Mouse (Mus musculus): Measurements from ENCODE around the gene Man1a2. TPM values are rescaled to one million over a fixed set of nuclear protein-coding genes. Genes with fewer than 3 reads are reported as not detected.

The Man1a2 gene
- total RNA-seq, 2 experiments from 2014 or later, result 70.8 to 75.2 TPM

GRCm38 (mm10) chr3:100568443-100569390 lies 116.6 kb downstream of the Man1a2 start:
- no peak for DNase-seq (ENCODE audit: low spot score in 2 of 2)

DNA sequence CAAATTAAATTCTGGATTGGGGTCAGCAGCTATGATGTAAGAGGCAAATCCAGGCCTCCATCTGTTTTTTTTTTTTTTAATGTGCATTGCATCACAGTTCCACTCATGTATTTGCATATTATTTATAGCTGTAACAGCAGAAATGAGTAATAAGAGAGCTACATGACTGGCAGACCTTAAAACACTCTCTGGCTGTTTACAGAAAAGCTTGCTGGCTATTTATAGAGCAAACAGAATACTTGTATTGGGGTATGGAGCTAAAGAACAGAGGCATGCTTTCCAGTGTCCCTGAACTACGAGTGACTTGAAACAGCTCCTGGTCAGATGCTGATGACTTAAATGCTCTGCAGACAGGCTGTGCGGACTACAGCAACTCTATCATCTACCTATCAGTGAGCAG lies 121.7 kb downstream of the Man1a2 start:
- no peak for DNase-seq (ENCODE audit: low spot score in 2 of 2)

GRCm38 (mm10) chr3:100562455-100562854 lies 122.8 kb downstream of the Man1a2 start:
- DNase-seq (ENCODE audit: low spot score in 2 of 2), result no peak

DNA sequence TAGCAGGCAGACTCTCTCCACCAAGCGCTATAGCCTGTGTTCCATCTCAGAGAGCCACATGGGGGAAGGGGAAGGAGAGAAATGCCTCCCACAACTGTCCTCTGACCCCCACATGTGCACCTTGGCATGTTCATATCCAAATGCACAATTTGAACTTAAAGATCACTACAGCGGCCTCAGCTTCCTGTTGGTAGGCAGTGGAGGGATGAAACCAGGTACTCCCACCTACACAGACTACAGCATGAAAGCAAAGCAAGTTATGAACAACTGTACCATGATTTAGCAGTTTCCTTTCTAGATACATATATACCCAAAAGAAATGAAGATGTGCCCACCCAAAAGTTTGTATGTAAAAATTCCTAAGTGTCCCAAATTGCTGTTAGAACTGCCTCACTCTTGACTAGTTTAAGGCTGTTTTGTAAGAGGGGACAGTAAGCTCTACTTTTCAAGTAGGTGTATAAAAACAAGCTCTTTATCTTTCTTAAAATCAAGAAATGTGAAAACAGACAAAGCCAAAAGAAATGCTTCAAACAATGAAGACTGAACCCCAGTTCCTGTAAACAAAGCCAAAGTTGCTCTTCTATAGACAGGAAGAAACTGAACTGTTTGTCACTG lies 123.6 kb downstream of the Man1a2 start:
- DNase-seq (ENCODE audit: low spot score in 2 of 2), result no peak

GRCm38 (mm10) chr3:100559431-100559830 lies 125.9 kb downstream of the Man1a2 start:
- no peak for DNase-seq (ENCODE audit: low spot score in 2 of 2)

DNA sequence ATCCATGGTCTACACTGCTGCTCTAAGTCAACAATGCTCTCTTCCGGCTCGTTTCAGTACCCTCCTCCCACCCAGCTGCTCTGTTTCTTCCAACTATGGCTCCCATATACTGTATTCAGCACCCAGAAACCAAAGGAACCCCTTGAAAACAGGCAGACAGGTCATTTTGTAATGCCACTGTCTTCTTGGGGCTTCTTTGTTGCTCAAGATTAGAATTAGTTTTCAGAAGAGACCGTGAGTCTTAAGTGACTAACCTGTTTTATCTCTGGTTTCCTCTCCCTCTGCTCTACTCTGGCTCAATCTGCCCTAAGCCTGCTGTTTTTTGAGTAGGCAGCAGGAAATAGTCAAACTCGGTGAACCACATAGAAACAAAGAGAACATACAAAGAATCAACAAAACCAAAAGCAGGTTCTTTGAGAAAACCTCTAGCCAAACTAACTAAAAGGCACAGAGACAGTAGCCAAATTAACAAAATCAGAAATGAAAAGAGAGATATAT lies 127.0 kb downstream of the Man1a2 start:
- no peak for DNase-seq (ENCODE audit: low spot score in 2 of 2)

DNA sequence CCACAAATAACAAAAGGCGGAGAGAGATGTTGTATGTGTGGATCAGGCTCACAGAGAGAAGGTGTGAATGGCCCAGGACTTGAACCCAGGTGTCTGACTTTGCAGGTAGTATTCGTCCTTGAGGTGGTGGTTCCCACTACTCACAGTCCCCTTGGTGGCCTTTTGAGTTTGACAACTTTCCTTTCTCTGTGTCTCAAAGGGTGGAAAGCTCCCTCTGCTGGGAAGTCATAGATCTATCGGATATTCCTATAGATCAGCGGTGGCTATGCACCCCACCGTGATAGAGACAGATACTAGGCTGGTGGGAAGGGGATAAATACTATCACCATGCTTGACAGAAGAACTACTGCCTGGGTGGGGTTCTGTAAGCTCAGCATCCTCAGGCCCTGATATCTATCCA lies 130.5 kb downstream of the Man1a2 start:
- DNase-seq (ENCODE audit: low spot score in 2 of 2), result no peak

DNA sequence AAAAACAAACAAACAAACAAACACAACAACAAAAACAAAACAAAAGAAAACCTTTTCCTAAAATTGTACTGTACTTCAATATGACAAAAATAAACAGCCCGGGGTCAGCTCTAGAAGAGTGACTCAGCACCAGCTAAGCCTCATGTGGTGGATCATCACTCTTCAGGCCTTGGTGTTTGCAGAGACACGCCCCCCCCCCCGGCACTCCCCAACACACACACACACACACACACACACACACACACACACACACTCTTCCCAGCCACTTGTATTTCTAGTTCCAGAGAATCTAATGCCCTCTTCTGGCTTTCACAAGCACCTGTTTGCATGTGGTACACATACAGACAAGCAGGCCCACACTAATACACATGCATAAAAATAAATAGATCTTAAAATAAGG lies 133.1 kb downstream of the Man1a2 start:
- DNase-seq (ENCODE audit: low spot score in 2 of 2), result no peak

DNA sequence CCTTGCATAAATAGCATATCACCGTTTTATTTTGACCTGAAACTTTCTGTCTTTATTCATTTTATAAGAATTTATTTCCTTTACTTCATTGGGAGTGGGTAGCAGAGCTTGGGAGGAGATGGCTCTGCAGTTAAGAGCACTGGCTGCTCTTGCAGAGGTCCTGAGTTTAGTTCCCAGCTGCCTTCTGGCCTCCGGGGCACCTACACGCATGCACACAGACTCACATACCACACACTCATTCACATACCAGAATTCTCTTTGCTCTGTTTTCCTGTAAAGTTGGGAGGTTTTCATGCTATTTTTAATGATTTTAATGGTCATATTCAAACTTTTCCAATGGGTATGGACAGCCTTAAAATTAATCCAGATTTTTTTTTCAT lies 137.4 kb downstream of the Man1a2 start:
- no peak for DNase-seq (ENCODE audit: low spot score in 2 of 2)

DNA sequence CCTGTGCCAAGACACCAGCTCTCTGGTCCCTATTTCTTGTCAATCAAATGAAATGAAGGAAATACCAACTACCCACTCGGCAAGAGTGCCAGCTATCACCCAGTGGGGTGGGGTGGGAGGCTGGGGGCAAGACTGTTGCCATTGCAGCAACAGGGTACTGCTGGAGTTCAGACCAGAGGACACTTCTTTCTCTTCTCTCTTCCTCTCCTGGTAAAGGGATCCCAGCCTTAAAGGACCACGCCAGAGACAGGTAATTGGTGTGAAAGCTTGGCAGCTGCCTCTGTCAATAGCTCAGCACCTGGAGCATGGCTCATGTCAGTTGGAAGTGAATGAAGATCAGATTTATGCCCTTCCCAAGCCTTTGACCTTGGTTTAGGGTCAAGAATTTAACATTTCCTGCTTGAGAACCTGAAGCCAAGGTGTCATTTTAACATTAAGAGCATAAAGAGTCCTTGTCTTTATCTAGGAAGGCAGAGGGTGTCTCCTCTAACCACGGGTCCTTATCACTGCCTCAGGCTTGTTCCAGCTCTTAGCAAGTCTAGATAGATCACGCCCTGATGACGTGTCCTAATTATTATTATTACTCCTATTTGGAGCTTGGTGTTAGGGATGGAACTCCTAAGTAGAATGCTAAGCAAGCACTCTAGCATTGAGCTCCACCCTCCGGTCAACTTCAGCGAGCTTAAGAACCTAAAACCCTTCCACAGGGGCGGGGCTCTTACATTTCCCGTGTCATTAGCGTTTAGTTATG lies 138.0 kb downstream of the Man1a2 start:
- DNase-seq (ENCODE audit: low spot score in 2 of 2), result no peak

- no peak for DNase-seq (ENCODE audit: low spot score in 2 of 2)
Measured at GRCm38 (mm10) chr3:100536686-100537085, 148.6 kb downstream of the Man1a2 start.

DNA sequence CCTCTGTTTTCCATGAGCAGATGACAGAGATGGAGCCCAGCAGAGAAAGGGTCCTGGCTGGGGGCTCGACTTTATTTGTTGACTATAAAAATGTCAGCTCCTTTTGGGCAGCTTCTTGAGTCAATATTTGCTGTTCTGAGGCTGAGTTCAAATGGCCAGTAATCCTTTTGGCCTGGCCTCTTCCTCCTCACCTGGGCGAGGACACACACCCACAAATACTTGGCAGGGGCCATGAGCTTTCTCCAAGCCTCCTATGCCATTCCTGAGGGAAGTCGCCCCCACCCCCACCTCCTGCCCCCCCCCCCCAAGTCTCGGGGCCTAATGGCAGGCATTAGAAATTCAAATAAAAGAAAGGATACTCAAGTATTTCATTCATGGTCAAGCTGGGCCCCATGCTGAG lies 149.4 kb downstream of the Man1a2 start:
- DNase-seq (ENCODE audit: low spot score in 2 of 2), result no peak

DNA sequence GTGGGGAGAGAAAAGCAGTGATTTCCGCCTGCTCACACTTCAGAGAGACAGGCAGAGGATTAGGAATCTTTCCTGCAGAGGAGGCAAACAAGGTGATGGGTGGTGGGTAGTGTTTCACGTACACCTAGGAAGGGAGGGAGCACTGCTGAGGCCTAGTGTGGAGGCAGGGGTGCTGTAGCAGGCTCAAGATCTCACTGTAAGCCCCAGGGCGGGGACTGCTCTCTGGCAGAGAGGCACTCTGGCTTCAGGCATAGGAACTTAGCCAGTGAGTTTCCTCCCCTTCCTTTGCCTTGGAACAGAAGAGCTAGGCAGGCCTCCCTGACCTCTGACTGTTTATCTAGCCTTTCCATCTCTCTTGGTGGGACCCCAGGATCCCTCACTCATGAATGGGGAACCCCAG lies 150.0 kb downstream of the Man1a2 start:
- no peak for DNase-seq (ENCODE audit: low spot score in 2 of 2)

DNA sequence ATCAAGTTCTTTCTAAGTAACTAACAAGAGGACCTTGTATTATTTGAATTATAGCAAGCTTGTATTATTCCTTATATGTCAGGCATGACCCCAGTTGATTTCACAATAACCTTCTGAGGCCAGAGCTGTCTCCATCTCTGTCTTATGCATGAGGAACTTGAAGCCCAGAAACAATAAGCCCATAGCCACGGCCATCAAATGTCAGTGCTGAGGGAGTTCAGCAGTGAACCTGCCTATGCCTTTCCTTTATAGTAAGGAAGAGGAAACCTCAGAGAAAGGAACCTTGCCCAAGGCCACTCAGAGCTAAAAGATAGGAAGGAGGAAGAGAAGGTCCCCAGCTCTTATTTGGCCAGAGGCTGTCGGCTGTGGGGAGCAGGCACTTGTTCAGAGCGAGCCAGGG lies 150.9 kb downstream of the Man1a2 start:
- DNase-seq (ENCODE audit: low spot score in 2 of 2), result no peak

DNA sequence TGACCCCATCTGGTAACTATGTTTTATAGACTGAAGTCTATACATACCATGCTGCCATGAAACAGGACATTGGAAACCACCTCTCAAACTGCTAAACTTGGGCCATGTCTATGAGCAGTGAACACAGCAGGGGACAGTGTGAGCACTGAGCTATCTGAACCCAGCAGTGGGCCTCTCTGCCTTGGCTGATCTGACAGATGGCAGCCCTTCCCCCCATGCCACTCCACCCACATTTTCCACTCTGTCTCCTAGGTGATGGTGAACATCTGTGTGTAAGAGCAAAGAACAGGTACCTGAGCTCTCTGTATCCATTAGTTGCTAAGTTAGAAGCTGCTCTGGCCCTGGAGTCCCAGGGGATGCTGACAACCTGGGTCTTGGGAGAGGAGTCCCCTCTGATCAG lies 151.9 kb downstream of the Man1a2 start:
- no peak for DNase-seq (ENCODE audit: low spot score in 2 of 2)

DNA sequence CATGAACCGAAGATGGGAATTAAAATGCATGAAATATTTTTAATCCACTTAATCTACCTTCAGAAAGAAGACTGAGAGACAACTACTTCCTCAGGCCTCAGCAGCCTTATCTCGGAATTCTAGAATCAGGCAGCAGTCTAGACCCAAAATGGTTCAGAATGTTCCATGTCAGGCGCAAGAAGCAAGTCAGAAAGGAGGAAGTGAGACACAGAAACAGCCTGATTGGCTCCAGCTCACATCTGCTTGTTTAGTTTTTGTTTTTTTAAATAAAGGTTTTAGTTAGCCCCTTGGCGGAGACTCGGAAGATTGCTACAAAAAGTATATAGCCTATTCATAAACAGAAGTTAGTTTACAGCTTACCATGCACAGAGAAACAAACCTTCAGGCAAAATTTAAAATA lies 154.4 kb downstream of the Man1a2 start:
- DNase-seq (ENCODE audit: low spot score in 2 of 2), result no peak

- no peak for DNase-seq (ENCODE audit: low spot score in 2 of 2)
Measured at GRCm38 (mm10) chr3:100530244-100530788, 155.0 kb downstream of the Man1a2 start.

DNA sequence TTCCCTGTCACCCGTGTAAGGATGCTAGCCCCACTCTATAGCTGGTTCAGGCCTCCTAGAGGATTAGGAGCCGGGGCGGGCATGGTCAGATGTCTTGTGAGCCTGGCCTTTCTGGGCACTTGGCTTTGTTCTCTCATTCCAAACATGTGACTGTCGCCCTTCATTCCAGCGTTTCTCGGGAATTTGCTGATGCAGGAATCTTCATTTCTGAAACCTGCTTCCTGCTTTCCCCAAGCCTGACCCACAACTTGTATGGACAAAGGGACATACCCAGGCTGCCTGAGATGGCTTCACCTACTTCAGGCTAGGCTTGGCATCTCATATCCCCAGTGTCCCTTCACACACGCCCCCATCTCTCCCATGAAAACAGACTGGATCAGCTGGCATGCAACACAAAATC lies 162.6 kb downstream of the Man1a2 start:
- no peak for DNase-seq (ENCODE audit: low spot score in 2 of 2)

- no peak for DNase-seq (ENCODE audit: low spot score in 2 of 2)
Measured at GRCm38 (mm10) chr3:100521626-100522025, 163.7 kb downstream of the Man1a2 start.

DNA sequence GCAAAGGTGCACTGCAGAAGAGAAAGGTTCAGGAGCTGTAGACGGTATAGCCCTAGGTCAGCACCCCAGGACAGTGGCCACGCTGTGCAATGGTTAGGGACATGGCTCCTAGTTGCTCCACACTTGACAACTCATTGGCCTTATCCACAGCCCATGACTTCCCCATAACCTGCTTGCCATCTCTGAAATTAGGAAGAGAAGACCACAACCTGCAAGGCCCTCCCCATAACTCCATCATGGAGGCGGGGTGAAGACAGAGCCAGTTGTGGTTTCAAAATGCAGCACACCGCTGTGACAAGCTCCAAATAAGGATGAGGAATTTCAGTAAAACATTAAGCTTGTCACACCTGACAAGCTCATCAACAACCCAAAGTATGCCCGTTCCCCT lies 169.6 kb downstream of the Man1a2 start:
- DNase-seq (ENCODE audit: low spot score in 2 of 2), result no peak

- no peak for DNase-seq (ENCODE audit: low spot score in 2 of 2)
Measured at GRCm38 (mm10) chr3:100515093-100515753, 170.1 kb downstream of the Man1a2 start.
